Mouse (Mus musculus): ENCODE data around the gene Dip2b.

Dip2b gene

GRCm38 (mm10) chr15:100179685-100180084, 141.2 kb downstream of the Dip2b start:
- no peak for DNase-seq (ENCODE audit: low spot score in 2 of 2)

DNA sequence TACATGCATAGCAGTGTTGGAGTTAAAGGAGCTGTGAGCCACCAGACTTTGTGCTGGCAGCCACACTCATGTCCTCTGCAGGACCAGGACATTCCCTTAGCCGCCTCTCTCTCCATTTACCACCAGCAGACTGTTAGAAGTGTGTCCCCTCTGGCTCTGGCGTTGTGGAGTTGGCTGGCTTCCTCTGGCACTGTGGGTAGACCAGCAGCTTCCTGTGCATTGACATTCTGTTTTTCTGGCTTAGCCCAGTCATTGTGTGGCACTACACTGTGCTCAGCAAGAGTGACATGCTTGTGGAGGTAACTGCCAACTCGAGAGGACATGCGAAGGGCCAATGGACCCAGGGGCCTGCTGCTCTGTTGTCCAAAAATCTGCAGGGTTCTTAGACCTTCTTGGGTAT, 141.8 kb downstream of the Dip2b start:
- no peak for DNase-seq (ENCODE audit: low spot score in 2 of 2)

DNA sequence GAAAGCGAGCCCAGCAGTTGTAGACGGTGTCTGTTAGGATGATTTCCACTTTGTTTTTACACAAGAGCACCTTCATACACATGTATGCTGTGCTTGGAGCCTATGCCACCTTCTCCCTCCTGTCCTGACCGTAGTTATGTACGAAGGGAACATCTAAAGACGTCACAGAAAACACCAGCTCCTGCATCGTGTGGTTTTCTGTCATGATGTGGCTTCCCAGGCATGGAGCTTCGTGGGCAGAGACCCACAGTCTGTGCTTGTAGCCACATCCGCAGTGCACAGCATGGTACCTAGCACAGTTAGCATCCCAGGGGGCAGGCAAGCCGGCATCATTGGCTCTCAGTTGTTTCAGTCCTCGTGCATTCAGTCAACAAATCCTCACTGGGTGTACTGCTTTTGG, 143.4 kb downstream of the Dip2b start:
- DNase-seq (ENCODE audit: low spot score in 2 of 2): no peak

GRCm38 (mm10) chr15:100182526-100183280, 144.2 kb downstream of the Dip2b start:
- DNase-seq (ENCODE audit: low spot score in 2 of 2): no peak

DNA sequence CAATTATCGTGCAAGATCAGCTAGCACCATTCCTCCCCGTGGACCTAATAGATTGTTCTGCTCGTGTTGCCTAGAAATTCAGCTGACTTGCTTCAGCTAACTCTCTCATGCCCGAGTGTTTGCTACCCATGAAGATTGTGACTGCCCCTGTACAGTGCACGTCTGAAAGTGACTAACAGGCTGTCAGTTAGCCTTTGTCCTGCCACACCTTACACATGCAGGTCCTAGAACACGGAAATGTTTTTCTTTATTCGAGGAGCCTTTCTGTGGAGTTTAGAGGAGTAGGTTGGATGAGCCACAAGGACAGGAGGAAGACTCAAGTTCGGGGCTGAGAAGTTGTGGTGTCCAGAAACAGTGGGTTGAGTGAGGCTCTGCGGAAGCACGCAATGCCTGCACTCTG, 145.0 kb downstream of the Dip2b start:
- no peak for DNase-seq (ENCODE audit: low spot score in 2 of 2)

DNA sequence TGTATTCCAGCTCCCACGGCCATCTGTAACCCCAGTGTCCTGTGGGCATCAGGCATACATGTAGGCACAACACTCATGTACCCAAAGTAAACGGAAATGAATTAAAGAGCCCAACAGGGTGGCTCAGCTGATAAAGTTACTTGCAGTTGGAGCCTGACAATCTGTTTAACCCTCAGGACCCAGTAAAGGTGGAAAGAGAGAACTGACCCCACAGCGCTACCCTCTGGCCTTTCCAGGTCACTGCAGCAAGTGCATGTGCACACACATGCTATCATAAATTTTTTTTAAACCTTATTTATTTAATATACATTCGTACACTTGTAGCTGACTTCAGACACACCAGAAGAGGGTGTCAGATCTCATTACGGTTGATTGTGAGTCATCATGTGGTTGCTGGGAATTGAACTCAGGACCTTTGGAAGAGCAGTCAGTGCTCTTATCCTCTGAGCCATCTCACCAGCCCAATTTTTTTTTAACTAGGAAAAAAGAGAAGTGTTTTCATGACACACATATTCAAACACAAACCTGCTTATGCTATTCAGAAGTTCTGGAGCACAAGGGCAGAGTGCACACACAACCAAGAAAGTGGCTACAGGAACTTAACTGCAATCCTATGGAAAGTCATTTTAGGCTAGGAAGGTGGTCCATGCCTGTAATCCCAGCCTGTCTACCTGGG, 146.5 kb downstream of the Dip2b start:
- no peak for DNase-seq (ENCODE audit: low spot score in 2 of 2)

- no peak for DNase-seq (ENCODE audit: low spot score in 2 of 2)
Measured at GRCm38 (mm10) chr15:100186234-100186633, 147.8 kb downstream of the Dip2b start.

- no peak for DNase-seq (ENCODE audit: low spot score in 2 of 2)
Measured at GRCm38 (mm10) chr15:100186882-100187672, 148.6 kb downstream of the Dip2b start.

GRCm38 (mm10) chr15:100188542-100188941, 150.1 kb downstream of the Dip2b start:
- no peak for DNase-seq (ENCODE audit: low spot score in 2 of 2)

- DNase-seq (ENCODE audit: low spot score in 2 of 2): no peak
Measured at GRCm38 (mm10) chr15:100188962-100189404, 150.5 kb downstream of the Dip2b start.

DNA sequence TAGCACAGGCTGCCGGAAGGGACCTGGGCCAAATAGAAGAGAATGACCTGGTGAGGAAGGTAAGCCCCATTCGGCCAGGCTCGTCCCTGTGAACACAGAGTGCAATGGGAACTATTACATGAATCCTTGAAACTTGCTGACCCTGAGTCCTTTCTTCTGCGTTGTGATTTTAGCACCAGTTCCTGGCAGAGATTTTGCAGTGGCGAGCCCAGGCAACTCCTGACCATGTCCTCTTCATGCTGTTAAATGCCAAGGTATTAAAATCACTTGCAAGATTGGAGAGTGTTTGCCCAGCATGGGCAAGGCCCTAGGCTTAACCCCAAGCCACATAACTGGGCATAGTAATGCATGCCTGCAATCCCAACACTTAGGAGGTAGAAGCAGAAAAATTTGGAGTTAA, 151.6 kb downstream of the Dip2b start:
- DNase-seq (ENCODE audit: low spot score in 2 of 2): no peak

DNA sequence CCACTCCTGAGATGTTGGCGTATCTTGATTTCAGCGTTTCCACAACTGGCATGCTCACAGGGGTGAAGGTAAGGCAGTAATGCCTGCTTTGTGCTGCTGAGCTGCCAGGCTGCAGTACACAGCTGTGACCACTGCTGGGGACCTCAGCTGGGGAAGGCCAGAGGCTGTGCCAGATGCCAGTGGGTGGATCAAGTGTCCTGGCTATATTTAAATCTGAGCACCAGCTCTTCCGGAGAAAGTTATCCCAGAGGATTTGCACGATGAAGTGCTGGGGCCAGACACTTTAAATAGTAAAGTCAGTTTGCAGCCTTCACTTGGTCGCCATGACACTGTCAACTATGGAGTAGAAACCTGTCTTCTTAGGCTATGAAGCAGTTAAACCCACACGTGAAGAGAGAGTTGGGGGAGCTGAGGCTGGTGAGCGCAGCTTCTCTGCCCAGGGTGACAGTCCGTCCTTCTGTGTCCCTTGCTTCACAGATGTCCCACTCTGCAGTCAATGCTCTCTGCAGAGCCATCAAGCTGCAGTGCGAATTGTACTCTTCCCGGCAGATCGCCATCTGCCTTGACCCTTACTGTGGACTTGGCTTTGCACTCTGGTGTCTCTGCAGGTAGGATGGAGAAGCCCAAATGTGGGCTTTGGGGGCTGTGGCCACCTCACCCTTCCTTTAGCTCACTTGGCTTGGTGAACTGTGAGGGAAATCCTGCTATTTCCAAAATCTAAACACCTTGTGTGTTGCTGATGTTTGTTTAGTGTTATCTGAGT, 160.7 kb downstream of the Dip2b start:
- no peak for DNase-seq (ENCODE audit: low spot score in 2 of 2)

DNA sequence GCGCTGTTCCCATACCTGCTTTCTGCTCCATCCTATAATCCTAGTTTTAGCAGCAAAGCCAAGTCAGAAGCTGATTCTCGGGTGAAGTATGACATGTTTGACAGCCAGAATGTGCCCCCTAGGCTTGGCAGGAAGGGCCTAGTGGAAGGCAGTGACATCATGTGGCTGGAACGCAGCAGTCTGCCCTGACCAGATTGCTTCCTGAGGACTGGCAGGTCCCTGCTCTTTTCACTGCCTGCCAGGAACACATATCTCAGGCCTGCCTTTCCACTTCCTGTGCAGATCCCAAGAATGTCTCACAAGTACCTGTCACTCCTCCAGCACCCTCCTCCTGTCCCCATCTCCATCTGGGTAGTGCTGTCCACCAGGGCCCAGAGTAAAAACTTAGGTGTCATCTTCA, 161.3 kb downstream of the Dip2b start:
- no peak for DNase-seq (ENCODE audit: low spot score in 2 of 2)

- DNase-seq (ENCODE audit: low spot score in 2 of 2): no peak
Measured at GRCm38 (mm10) chr15:100201806-100202205, 163.3 kb downstream of the Dip2b start.

DNA sequence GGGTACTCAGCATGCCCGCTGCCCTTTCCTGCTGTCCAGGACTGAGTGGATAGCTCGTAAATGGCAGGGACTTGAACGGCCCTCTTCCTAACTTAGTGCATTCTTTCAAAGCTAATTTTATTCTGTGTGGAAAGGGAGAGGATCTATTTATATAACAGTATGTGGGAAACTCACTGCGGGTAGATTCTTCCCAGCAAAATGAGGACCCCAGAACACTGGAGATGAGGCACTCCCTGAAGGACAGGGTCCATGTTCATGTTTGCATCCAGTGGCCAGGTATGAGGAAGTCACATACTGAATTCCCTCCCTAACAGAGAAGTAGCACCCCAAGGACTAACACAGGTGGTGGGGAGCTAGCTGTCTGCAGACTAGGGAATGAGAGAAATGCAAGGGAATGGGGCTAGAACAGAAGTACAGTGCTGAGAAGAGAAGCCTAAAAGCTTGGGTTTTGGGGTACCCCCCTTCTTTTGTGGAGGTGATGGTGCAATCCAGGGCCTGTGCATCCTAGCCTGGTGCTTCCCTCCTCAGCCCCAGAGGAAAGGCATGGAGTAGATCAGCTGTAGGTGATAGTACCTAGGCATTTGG, 164.1 kb downstream of the Dip2b start:
- no peak for DNase-seq (ENCODE audit: low spot score in 2 of 2)

DNA sequence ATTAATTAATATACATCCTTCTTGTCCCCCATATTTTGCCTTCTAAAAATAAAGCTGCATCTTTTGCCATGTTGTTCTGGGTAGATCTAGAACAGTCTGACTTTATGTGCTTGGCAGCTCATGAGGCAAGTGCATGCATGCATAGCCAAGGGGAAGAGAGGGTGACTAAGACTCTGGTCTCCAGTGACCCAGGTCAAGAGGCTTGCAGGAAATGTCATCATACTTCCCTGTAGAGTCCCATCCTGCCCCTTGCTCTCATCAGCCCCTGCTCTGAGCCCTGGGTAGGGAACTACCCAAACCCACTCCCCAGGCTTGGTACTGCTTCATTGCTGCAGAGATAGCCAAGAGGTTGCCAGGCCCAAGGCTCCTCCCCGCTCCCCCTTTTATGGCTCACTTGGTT, 166.1 kb downstream of the Dip2b start:
- DNase-seq (ENCODE audit: low spot score in 2 of 2): no peak

DNA sequence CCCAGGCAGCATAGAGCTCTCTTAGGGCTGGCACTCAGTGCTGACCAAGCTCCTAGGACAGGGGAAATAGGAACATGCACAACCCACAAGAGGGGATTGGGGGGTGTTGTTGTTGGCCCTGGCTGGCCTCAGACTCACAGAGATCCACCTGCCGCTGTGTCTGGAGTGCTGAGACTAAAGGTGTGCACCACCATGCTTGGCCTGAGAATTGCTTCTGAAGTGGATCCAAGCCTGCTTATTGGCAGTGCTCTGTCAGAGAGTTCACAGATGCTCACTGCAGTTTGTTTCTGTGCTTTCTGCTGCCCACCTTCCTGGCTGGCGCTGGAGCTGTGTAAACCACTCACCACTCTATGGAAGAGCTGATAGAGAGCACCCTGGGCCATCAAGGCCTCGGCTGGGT, 171.5 kb downstream of the Dip2b start:
- no peak for DNase-seq (ENCODE audit: low spot score in 2 of 2)

DNA sequence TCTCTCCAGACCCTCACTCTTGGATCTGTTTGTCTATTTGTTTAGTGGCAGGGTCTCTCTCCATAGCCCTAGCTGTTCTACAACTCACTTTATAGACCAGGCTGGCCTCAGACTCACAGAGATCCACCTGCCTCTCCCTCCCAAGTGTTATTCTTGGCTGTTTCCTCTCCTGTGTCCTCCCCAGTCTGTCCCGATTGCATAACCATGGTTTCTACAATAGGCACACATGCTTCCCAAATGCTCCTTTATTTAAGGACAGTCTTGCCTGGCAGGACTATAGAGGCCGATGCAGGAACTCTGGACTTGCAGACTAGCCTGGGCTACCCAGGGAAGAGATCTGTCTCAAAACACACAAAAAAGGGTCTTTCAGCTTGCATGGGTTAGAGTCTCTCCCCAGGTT, 174.9 kb downstream of the Dip2b start:
- DNase-seq (ENCODE audit: low spot score in 2 of 2): no peak

GRCm38 (mm10) chr15:100215092-100215491, 176.6 kb downstream of the Dip2b start:
- DNase-seq (ENCODE audit: low spot score in 2 of 2): no peak

DNA sequence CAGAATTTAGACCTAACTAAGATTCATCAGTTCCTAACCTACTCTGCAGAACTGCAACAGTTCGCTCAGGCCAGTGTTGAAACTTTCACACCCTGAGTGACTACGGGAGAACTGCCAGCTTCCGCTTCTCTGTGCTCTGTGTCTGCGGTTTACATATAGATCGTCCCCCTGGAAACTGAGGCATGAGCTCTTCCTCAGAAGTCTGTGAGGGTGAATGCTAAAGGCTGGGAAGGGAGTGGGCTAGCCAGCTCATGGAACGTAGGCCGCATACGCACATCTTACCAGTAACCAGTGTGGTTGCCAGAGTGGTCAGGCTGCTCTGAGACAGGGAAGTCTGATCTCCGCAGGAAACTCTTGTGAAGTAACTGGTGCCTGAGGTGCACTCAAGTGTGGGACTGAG, 177.7 kb downstream of the Dip2b start:
- DNase-seq (ENCODE audit: low spot score in 2 of 2): no peak

- no peak for DNase-seq (ENCODE audit: low spot score in 2 of 2)
Measured at GRCm38 (mm10) chr15:100218018-100218417, 179.6 kb downstream of the Dip2b start.

- DNase-seq (ENCODE audit: low spot score in 2 of 2): no peak
Measured at GRCm38 (mm10) chr15:100219396-100219795, 180.9 kb downstream of the Dip2b start.

Measured in frontal cortex, postnatal 14 days (tissue).